Mouse (Mus musculus) hematopoietic stem cell, adult 5-6 weeks (primary cell): Measurements from ENCODE around the gene Itpr2. TPM values are rescaled to one million over a fixed set of nuclear protein-coding genes. Genes with fewer than 3 reads are reported as not detected.

Experiments
- ATAC-seq, 2 experiments: fragments of 125-278 bp in 1 of 2; replicated peaks in 1 of 2; 2 replicates each; pipeline ENCODE4 v1.8.0; 2016 to 2017; ENCODE audit warnings: inconsistent platforms in 2 of 2, mild to moderate bottlenecking in 2 of 2, moderate number of reproducible peaks in 2 of 2, low read depth in 1 of 2, moderate TSS enrichment in 1 of 2; ENCODE audit not compliant: low FRiP score in 2 of 2, poor library complexity in 2 of 2, severe bottlenecking in 2 of 2, insufficient read depth in 1 of 2, low TSS enrichment in 1 of 2
- total RNA-seq: library from RNA; stranded (forward); fragments of 172-1452, 232-1000 nt; gene quantifications from 2 replicates; pipeline ENCODE4 v1.2.3, GENCODE M21; 2017

The Itpr2 gene
- total RNA-seq, 1 experiment from 2014 or later: 30.0 TPM

DNA sequence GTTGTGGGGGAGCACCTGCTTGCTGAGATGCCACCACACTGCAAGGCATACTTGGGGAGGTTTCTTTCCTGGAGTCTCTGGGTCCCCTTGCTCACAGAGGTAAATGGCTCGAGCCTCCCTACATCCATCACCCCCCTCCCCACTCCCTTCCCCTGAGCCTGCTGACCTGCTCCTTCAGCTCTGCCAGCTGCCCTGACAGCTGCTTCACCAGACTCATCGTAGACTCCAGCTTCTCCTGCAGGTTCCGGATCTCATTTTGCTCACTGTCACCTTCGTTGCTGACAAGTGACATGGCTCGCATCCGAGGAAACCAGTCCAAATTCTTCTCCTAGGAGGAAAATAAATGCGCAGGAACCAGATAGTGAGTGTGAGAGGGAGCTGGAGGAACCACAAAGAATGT lies 389.8 kb downstream of the Itpr2 start:
- ATAC-seq: no peak

DNA sequence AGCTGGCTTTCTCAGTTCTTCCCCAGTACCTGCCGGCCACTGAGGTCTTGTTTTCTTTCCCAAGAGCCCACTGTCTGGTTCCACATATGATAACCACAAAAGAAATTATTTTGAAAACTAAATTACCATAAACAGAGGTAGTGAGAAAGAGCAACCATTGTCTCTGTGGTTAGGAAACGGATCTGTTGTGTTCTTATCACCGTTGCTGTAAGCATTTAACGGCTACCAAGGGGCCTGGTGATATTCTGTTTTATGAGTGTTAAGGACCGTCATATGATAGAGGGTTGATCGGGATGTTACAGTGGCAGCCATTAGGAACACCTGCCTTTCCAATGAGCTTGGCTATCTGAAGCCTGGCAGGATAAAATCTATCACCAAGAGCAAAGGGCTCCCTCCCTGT lies 390.2 kb downstream of the Itpr2 start:
- no peak for ATAC-seq

- ATAC-seq: no peak
Observed at GRCm38 (mm10) chr6:146110832-146111741, 390.9 kb downstream of the Itpr2 start.

- ATAC-seq: no peak
Observed at GRCm38 (mm10) chr6:146110425-146110824, 391.6 kb downstream of the Itpr2 start.

DNA sequence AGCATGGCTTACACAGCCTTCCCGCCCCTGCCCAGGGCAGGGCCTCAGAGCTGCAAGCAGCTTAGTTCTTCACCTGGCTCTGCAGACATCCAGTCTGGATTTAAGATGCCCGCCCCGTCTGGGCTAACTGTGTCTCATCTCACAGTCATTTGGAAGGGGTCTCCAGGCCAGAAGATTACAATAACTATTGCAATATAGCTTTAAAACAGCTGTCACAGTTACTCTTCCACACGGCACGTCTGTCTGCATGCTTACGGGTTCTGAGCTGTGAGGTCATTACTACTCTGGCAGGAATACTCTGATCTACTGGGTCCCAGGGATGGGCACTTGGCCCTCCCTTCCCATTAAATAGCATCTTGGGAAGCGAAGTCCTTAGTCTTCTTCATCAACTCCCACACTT lies 393.3 kb downstream of the Itpr2 start:
- no peak for ATAC-seq

DNA sequence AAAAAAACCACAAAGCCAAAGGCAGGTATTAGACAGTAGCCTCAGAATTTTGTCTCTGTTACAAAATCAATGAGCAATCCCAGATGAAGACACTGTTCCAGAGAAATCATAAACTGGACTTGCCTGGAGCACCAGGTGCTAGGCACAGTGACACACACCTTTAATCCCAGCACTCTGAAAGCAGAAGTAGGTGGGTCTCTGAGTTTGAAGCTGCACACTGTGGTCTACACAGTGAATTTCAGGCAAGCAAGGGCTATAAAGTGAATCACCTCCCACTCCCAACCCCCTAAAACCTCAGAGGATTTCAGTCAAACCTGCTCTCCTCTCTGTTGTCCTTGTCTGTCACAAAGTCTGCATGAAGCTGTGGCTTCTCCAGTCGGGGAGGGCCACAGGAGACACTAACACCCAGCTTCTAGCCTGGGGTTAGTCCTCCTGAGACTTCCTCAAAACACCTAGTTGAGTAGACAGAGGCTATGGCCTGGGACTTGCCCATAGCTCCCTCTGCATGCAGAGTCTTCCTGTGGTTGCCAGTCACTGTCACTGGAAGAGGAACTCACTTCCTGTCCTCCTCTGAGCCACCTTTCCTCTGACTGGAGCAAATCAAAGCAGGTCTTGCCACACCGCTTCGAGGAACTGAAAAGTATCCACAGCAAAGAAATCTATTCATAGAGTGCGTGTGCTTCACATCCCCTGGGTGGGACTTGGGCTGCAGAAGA lies 394.7 kb downstream of the Itpr2 start:
- peak; percentile 65 to 66 for ATAC-seq

GRCm38 (mm10) chr6:146083056-146083961 lies 418.7 kb downstream of the Itpr2 start:
- ATAC-seq: no peak

GRCm38 (mm10) chr6:146082476-146082875 lies 419.5 kb downstream of the Itpr2 start:
- no peak for ATAC-seq

- ATAC-seq: no peak
Observed at GRCm38 (mm10) chr6:146081578-146081977, 420.4 kb downstream of the Itpr2 start.

GRCm38 (mm10) chr6:146080546-146081512 lies 421.2 kb downstream of the Itpr2 start:
- peak in 1 of 2 experiments; percentile 14; a peak in 1 of 4 replicates for ATAC-seq

GRCm38 (mm10) chr6:146079734-146080443 lies 422.1 kb downstream of the Itpr2 start:
- no peak; a peak in 1 of 4 replicates for ATAC-seq

DNA sequence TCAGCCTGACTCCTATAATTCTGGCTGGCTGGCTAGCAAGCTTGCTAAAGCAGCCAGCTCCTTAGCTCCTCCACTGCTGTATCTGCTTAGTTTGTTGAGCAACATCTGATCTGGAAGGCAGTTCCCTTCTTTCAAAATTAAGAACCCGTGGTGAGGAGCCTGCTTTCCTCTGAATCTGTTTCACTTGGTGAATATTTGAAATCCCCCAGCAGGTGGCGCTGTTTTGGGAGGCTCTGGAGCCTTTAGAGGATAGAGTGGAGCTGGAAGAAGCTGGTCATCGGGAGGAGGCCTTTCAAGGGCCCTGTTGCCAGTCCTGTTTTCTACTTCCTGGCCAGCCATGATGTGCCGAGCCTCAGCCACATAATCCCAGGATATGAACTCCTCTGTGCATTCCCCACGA lies 422.8 kb downstream of the Itpr2 start:
- ATAC-seq: peak; percentile 43 to 63; a peak in 3 of 4 replicates

DNA sequence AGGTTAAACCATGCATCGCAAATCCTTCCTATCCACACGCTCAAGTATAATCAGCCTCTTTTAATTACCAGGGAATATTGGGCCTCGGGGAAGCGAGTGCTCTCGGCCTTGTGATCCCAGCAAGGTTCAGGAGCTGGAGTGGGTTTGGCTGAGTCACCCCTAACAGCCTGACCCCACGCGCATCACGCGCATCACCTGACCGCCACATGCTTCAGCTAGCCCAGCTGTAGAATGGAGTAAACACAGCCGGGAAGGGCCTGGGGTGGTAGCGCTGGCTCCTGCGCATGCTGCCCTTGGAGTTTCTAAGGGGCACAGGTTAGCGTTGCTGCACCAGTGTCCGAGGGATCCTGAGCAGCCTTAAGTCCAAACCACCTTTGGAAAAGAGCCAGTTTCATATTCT lies 423.9 kb downstream of the Itpr2 start:
- no peak for ATAC-seq

- ATAC-seq: peak; percentile 25 to 40
Observed at GRCm38 (mm10) chr6:146077124-146077889, 424.7 kb downstream of the Itpr2 start.

DNA sequence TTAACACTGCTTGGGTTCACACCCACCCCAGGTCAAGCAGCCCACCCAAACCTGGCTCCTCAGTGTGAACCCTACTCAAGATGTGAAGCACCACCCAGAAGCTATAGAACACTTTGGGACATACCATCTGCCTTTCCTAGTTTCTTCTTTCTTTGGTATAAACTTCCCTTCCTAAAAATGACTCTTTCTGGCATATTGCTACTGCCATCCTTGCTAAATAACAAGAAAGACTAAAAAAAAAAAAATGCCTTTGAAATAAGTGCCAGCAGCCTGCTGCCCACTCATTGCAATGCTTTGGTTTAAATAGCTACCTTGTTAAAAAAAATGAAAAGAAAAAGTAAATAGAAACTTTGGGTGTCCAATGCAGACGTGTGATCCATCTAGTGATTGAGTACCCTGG lies 429.2 kb downstream of the Itpr2 start:
- ATAC-seq: no peak
